Mouse (Mus musculus): ENCODE data around the gene Rfk. TPM values are rescaled to one million over a fixed set of nuclear protein-coding genes. Genes with fewer than 3 reads are reported as not detected.

Rfk gene
- total and polyA plus RNA-seq, 3 experiments = 85.5 to 833 (median 566) TPM

GRCm38 (mm10) chr19:17382807-17383397 is 10.9 kb upstream of the Rfk start:
- DNase-seq = no peak

- no peak for DNase-seq
Measured at GRCm38 (mm10) chr19:17385022-17385421, 8.8 kb upstream of the Rfk start.

GRCm38 (mm10) chr19:17385426-17385825 is 8.4 kb upstream of the Rfk start:
- DNase-seq = no peak

- DNase-seq = no peak
Measured at GRCm38 (mm10) chr19:17386424-17386823, 7.4 kb upstream of the Rfk start.

GRCm38 (mm10) chr19:17388404-17388803 is 5.4 kb upstream of the Rfk start:
- no peak for DNase-seq

GRCm38 (mm10) chr19:17392866-17393265 is 977 bp upstream of the Rfk start:
- no peak for DNase-seq

GRCm38 (mm10) chr19:17396802-17397201 is 3.0 kb downstream of the Rfk start:
- no peak for DNase-seq

GRCm38 (mm10) chr19:17397922-17398321 is 4.1 kb downstream of the Rfk start:
- no peak for DNase-seq

- no peak for DNase-seq
Measured at GRCm38 (mm10) chr19:17399965-17400364, 6.1 kb downstream of the Rfk start.

GRCm38 (mm10) chr19:17400571-17400970 is 6.7 kb downstream of the Rfk start:
- peak; percentile 38 for DNase-seq

GRCm38 (mm10) chr19:17403175-17403574 is 9.3 kb downstream of the Rfk start:
- DNase-seq = no peak

GRCm38 (mm10) chr19:17406823-17407222 is 13.0 kb downstream of the Rfk start:
- peak; percentile 42 for DNase-seq

GRCm38 (mm10) chr19:17408591-17408990 is 14.7 kb downstream of the Rfk start:
- DNase-seq = peak; percentile 51

- DNase-seq = peak; percentile 56
Measured at GRCm38 (mm10) chr19:17409351-17409750, 15.5 kb downstream of the Rfk start.

GRCm38 (mm10) chr19:17410465-17411065 is 16.7 kb downstream of the Rfk start:
- DNase-seq = no peak

- DNase-seq = no peak
Measured at GRCm38 (mm10) chr19:17412915-17413459, 19.1 kb downstream of the Rfk start.

GRCm38 (mm10) chr19:17417855-17418254 is 24.0 kb downstream of the Rfk start:
- DNase-seq = no peak

GRCm38 (mm10) chr19:17423306-17423705 is 29.5 kb downstream of the Rfk start:
- no peak for DNase-seq

GRCm38 (mm10) chr19:17427824-17428560 is 34.1 kb downstream of the Rfk start:
- no peak for DNase-seq

- no peak for DNase-seq
Measured at GRCm38 (mm10) chr19:17428561-17428914, 34.7 kb downstream of the Rfk start.

GRCm38 (mm10) chr19:17436651-17437050 is 42.8 kb downstream of the Rfk start:
- DNase-seq = no peak

GRCm38 (mm10) chr19:17439476-17440189 is 45.8 kb downstream of the Rfk start:
- no peak for DNase-seq

GRCm38 (mm10) chr19:17443581-17443980 is 49.7 kb downstream of the Rfk start:
- DNase-seq = no peak

Measured in adrenal gland, adult 2 months (tissue).